In genomic region chr12:40016068-40016467, GRCm38 (mm10) we compare ENCODE assay signal across 12 mouse cellular contexts. TPM values are rescaled to one million over a fixed set of nuclear protein-coding genes. Genes with fewer than 3 reads are reported as not detected.
A peak's percentile ranks its signal among the peaks of the same experiment; 100 is the strongest.
DNase-seq lines count a peak whose midpoint lies in the region; ATAC-seq and TF ChIP-seq lines count a peak whose summit lies in the region.
"Had no signal": no experiment of that assay in that cellular context is flagged by ENCODE, and none has a peak within 500 bp of the region (broad histone marks: within the 10 kb centered on the region; RNA-seq: fewer than 3 reads in every experiment).

No protein-coding gene starts in this region.

- intact Hi-C loops in gastrocnemius, adult 2 months (cut with DNase I), result no loop called here

- peak overlapping the region; percentile 72; the same call in 1 of the 2 replicates for H3K4me3 ChIP-seq in gastrocnemius, adult 2 months
- no peak overlapping the region for H3K4me3 ChIP-seq in kidney, embryonic 16.5 days (ENCODE audit: low read length)
- no peak overlapping the region for H3K4me3 ChIP-seq in midbrain, embryonic 15.5 days
- no peak overlapping the region for H3K4me3 ChIP-seq in midbrain, embryonic 13.5 days (replicated peaks)
- no peak overlapping the region for H3K4me3 ChIP-seq in stomach, postnatal 0 days (ENCODE audit: low read depth, low read length)

- TF ChIP-seq EP300 in stomach, postnatal 0 days (optimal IDR thresholded peaks at IDR 0.05), result no peak

- no peak for DNase-seq in gastrocnemius, adult 2 months
- DNase-seq in gastrocnemius, adult 8-10 months (ENCODE audit: low spot score in 2 of 2), result no peak
- DNase-seq in kidney, adult 11 months, result no peak
- DNase-seq in stomach, postnatal 0 days (ENCODE audit: low spot score), result no peak
- no peak for DNase-seq in layer of hippocampus, postnatal 14 days (ENCODE audit: low spot score in 2 of 2)
- DNase-seq: layer of hippocampus, postnatal 36 days had no signal

- no peaks in the 10 kb centered on the region for H3K9me3 ChIP-seq in kidney, embryonic 16.5 days (ENCODE audit: low read length)
- H3K9me3 ChIP-seq in midbrain, embryonic 15.5 days, result no peaks in the 10 kb centered on the region
- no peaks in the 10 kb centered on the region for H3K9me3 ChIP-seq in midbrain, embryonic 13.5 days
- no peaks in the 10 kb centered on the region for H3K9me3 ChIP-seq in stomach, postnatal 0 days (ENCODE audit: control insufficient read depth, low read length)
- H3K9me3 ChIP-seq: embryonic facial prominence, embryonic 10.5 days; forebrain, embryonic 10.5 days; heart, embryonic 12.5 days had no signal

- H3K4me2 ChIP-seq in kidney, embryonic 16.5 days (replicated peaks; ENCODE audit: low read depth, low read length), result no peak overlapping the region; the same call in 1 of the 2 replicates
- H3K4me2 ChIP-seq in midbrain, embryonic 15.5 days, result no peak overlapping the region
- H3K4me2 ChIP-seq in midbrain, embryonic 13.5 days (replicated peaks), result no peak overlapping the region
- no peak overlapping the region for H3K4me2 ChIP-seq in stomach, postnatal 0 days (replicated peaks; ENCODE audit: low read depth)

- 0 out of 2 replicates have a peak, but pooled peaks have one; percentile 36 for ATAC-seq in kidney, embryonic 16.5 days (ENCODE audit: low FRiP score, low TSS enrichment)
- ATAC-seq in midbrain, embryonic 15.5 days (replicated peaks), result 0 out of 2 replicates have a peak, but pooled peaks have one; percentile 10
- ATAC-seq in midbrain, embryonic 13.5 days, result no peak
- peak; percentile 15; the same call in 1 of the 2 replicates for ATAC-seq in stomach, postnatal 0 days (ENCODE audit: low FRiP score, low TSS enrichment)

- H3K4me1 ChIP-seq in kidney, embryonic 16.5 days (ENCODE audit: insufficient read depth, low read length), result peaks cover 15% of the 10 kb centered on the region
- no peaks in the 10 kb centered on the region for H3K4me1 ChIP-seq in midbrain, embryonic 15.5 days
- H3K4me1 ChIP-seq in midbrain, embryonic 13.5 days (replicated peaks), result peaks cover 10% of the 10 kb centered on the region
- no peaks in the 10 kb centered on the region for H3K4me1 ChIP-seq in stomach, postnatal 0 days (replicated peaks; ENCODE audit: control insufficient read depth, insufficient read depth)
- H3K4me1 ChIP-seq: embryonic facial prominence, embryonic 10.5 days had no signal

- H3K36me3 ChIP-seq in kidney, embryonic 16.5 days (ENCODE audit: insufficient read depth, low read length), result no peaks in the 10 kb centered on the region
- H3K36me3 ChIP-seq in midbrain, embryonic 15.5 days (replicated peaks), result no peaks in the 10 kb centered on the region
- H3K36me3 ChIP-seq in midbrain, embryonic 13.5 days, result no peaks in the 10 kb centered on the region
- no peaks in the 10 kb centered on the region for H3K36me3 ChIP-seq in stomach, postnatal 0 days (ENCODE audit: control insufficient read depth, insufficient read depth, low read length)
- H3K36me3 ChIP-seq: embryonic facial prominence, embryonic 10.5 days; forebrain, embryonic 10.5 days; heart, embryonic 12.5 days had no signal

- H3K27ac ChIP-seq in gastrocnemius, adult 2 months, result peak overlapping the region; percentile 91
- H3K27ac ChIP-seq in kidney, embryonic 16.5 days (ENCODE audit: low read length), result no peak overlapping the region
- H3K27ac ChIP-seq in midbrain, embryonic 15.5 days, result no peak overlapping the region
- H3K27ac ChIP-seq in midbrain, embryonic 13.5 days, result no peak overlapping the region
- H3K27ac ChIP-seq in stomach, postnatal 0 days (replicated peaks), result no peak overlapping the region; the same call in 1 of the 2 replicates

- WGBS in kidney, embryonic 16.5 days, result 51% methylated on average over 9 of the region's 9 CpGs
- WGBS in midbrain, embryonic 15.5 days, result 56% methylated on average over 9 of the region's 9 CpGs
- WGBS in midbrain, embryonic 13.5 days, result 66% methylated on average over 9 of the region's 9 CpGs
- 70% methylated on average over 9 of the region's 9 CpGs for WGBS in stomach, postnatal 0 days

- no peaks in the 10 kb centered on the region for H3K27me3 ChIP-seq in kidney, embryonic 16.5 days (ENCODE audit: insufficient read depth, low read length)
- no peaks in the 10 kb centered on the region for H3K27me3 ChIP-seq in midbrain, embryonic 15.5 days (replicated peaks)
- no peaks in the 10 kb centered on the region for H3K27me3 ChIP-seq in midbrain, embryonic 13.5 days
- H3K27me3 ChIP-seq in stomach, postnatal 0 days (ENCODE audit: control insufficient read depth, insufficient read depth, low read length), result no peaks in the 10 kb centered on the region

- no peak overlapping the region for H3K9ac ChIP-seq in kidney, embryonic 16.5 days (replicated peaks; ENCODE audit: low read length)
- no peak overlapping the region for H3K9ac ChIP-seq in midbrain, embryonic 15.5 days
- no peak overlapping the region for H3K9ac ChIP-seq in midbrain, embryonic 13.5 days (replicated peaks)
- H3K9ac ChIP-seq in stomach, postnatal 0 days (ENCODE audit: low read length), result no peak overlapping the region

- TF ChIP-seq CTCF in gastrocnemius, adult 2 months (IDR thresholded peaks at IDR 0.05), result no peak
- TF ChIP-seq CTCF in stomach, postnatal 0 days (IDR thresholded peaks at IDR 0.05; ENCODE audit: low read depth), result no peak

RNA-seq across cellular contexts. Expression of gene Arl4a, which starts 21.8 kb away (rescaled TPM):
- 10 to 100 TPM; 24.4 to 26.9 TPM for total RNA-seq in gastrocnemius, adult 2 months (2021)
- total RNA-seq in gastrocnemius, adult 8-10 months (2022), result 10 to 100 TPM; 19.5 to 26.4 (median 25.5) TPM
- polyA plus RNA-seq in kidney, embryonic 16.5 days (2015; fragmentation: Nextera tagmentation; extraction: Ambion mirVana), result 46.4 and 47.0 TPM in 2 replicates
- 114 and 116 TPM in 2 replicates for polyA plus RNA-seq in midbrain, embryonic 15.5 days (2015; fragmentation: Nextera tagmentation; extraction: Ambion mirVana)
- polyA plus RNA-seq in midbrain, embryonic 13.5 days (2015; fragmentation: Nextera tagmentation; extraction: Ambion mirVana), result 107 and 133 TPM in 2 replicates
- polyA plus RNA-seq in stomach, postnatal 0 days (2015; fragmentation: Nextera tagmentation; extraction: Ambion mirVana), result 38.3 and 38.5 TPM in 2 replicates
- total RNA-seq in layer of hippocampus, postnatal 14 days (2021), result 10 to 100 TPM; 37.3 to 37.5 TPM
